Mouse (Mus musculus): Measurements from ENCODE around the gene Cacna1a. TPM values are rescaled to one million over a fixed set of nuclear protein-coding genes. Genes with fewer than 3 reads are reported as not detected.
A peak's percentile ranks its signal among the peaks of the same experiment; 100 is the strongest.

Gene Cacna1a
- total and polyA plus RNA-seq, 2 experiments from 2014 or later = 4.2 to 8.6 TPM

DNA sequence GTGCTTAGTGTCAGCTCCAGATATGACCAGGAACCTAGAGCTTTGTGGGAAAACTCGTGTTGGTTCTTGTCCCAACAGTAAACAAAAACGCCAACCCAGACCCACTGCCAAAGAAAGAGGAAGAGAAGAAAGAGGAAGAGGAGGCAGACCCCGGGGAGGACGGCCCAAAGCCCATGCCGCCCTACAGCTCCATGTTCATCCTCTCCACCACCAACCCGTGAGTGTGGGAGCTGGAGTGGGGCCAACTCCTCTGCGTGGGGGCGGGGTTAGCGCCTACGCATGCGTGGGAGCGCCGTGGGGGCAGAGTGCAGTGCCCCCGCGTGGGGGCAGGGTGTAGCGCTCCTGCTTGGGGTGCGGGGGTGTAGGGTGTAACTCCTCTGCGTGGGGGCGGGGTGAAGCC is 179.3 kb downstream of the Cacna1a start:
- no peak for ATAC-seq (ENCODE audit: insufficient read depth, low read depth)
- no peak for DNase-seq (ENCODE audit: low spot score)
- Histone ChIP-seq H3K9ac (replicated peaks; ENCODE audit: low read depth, low read length) (no peak overlapping the region), H3K36me3 (replicated peaks; ENCODE audit: control insufficient read depth, insufficient read depth, low read length) (no peaks in the 10 kb centered on the region), H3K9me3 (replicated peaks; ENCODE audit: control insufficient read depth, low read length) (no peaks in the 10 kb centered on the region), H3K27ac (ENCODE audit: low read depth) (no peak overlapping the region), H3K27me3 (ENCODE audit: control insufficient read depth, insufficient read depth, low read length) (peaks cover 25% of the 10 kb centered on the region), H3K4me3 (ENCODE audit: low read depth, low read length) (no peak overlapping the region), H3K4me2 (ENCODE audit: low read depth, low read length) (no peak overlapping the region), H3K4me1 (ENCODE audit: control insufficient read depth, insufficient read depth) (no peaks in the 10 kb centered on the region)
- 59% methylated on average over 19 of the region's 19 CpGs for WGBS
- no peak for TF ChIP-seq EP300 (IDR thresholded peaks at IDR 0.05; ENCODE audit: low read depth)
- no peak for TF ChIP-seq CTCF (IDR thresholded peaks at IDR 0.05; ENCODE audit: low read depth)

GRCm38 (mm10) chr8:84568737-84569136 is 180.5 kb downstream of the Cacna1a start:
- WGBS = 73% methylated on average over 8 of the region's 8 CpGs
- H3K27me3 ChIP-seq (ENCODE audit: control insufficient read depth, insufficient read depth, low read length) = peaks cover 25% of the 10 kb centered on the region
- H3K36me3 ChIP-seq (replicated peaks; ENCODE audit: control insufficient read depth, insufficient read depth, low read length) = no peaks in the 10 kb centered on the region
- DNase-seq (ENCODE audit: low spot score) (no peak), ATAC-seq (ENCODE audit: insufficient read depth, low read depth) (no peak)
- no peak for TF ChIP-seq CTCF (IDR thresholded peaks at IDR 0.05; ENCODE audit: low read depth)
- TF ChIP-seq EP300 (IDR thresholded peaks at IDR 0.05; ENCODE audit: low read depth) = no peak
- no peak overlapping the region for H3K9ac ChIP-seq (replicated peaks; ENCODE audit: low read depth, low read length)
- no peak overlapping the region for H3K4me2 ChIP-seq (ENCODE audit: low read depth, low read length)
- H3K4me1 ChIP-seq (ENCODE audit: control insufficient read depth, insufficient read depth) = no peaks in the 10 kb centered on the region
- H3K9me3 ChIP-seq (replicated peaks; ENCODE audit: control insufficient read depth, low read length) = no peaks in the 10 kb centered on the region
- H3K27ac ChIP-seq (ENCODE audit: low read depth) = no peak overlapping the region
- no peak overlapping the region for H3K4me3 ChIP-seq (ENCODE audit: low read depth, low read length)

DNA sequence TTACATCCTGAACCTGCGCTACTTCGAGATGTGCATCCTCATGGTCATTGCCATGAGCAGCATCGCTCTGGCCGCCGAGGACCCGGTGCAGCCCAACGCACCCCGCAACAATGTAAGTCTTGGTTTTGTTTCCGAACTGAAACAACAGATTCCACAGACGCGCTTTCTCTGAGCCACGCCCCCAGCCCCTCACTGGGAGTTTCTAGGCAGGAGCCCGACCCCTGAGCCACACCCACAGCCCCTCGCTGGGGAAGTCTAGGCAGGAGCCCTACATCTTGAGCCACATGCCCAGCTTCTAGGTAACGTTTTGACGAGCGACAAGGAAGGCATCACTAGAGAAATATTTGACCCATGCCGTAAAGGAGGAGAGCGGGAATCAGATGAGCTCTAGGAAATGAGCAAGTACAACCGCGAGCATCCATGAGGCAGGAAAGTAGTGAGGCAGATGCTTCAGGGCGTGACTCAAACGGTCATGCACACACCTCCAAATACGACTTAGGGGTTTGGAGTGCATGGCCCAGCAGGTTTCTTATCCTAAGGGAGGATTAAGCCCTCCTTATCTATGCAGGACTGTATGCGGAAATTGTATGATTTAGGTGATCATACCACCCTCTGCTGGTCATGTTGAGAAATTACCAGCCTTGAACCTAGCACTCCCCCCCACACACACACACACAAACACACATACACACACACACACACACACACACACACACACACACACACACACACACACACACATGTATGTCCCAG is 181.9 kb downstream of the Cacna1a start:
- ATAC-seq (ENCODE audit: insufficient read depth, low read depth) (no peak), DNase-seq (ENCODE audit: low spot score) (no peak)
- H3K36me3 ChIP-seq (replicated peaks; ENCODE audit: control insufficient read depth, insufficient read depth, low read length) = no peaks in the 10 kb centered on the region
- no peak overlapping the region for H3K9ac ChIP-seq (replicated peaks; ENCODE audit: low read depth, low read length)
- TF ChIP-seq EP300 (IDR thresholded peaks at IDR 0.05; ENCODE audit: low read depth) (no peak), CTCF (IDR thresholded peaks at IDR 0.05; ENCODE audit: low read depth) (peak; percentile 38)
- no peak overlapping the region for H3K27ac ChIP-seq (ENCODE audit: low read depth)
- no peaks in the 10 kb centered on the region for H3K4me1 ChIP-seq (ENCODE audit: control insufficient read depth, insufficient read depth)
- no peak overlapping the region for H3K4me3 ChIP-seq (ENCODE audit: low read depth, low read length)
- no peaks in the 10 kb centered on the region for H3K9me3 ChIP-seq (replicated peaks; ENCODE audit: control insufficient read depth, low read length)
- peaks cover 25% of the 10 kb centered on the region for H3K27me3 ChIP-seq (ENCODE audit: control insufficient read depth, insufficient read depth, low read length)
- WGBS = 31% methylated on average over 25 of the region's 25 CpGs
- no peak overlapping the region for H3K4me2 ChIP-seq (ENCODE audit: low read depth, low read length)

GRCm38 (mm10) chr8:84577432-84577831 is 189.2 kb downstream of the Cacna1a start:
- WGBS = 76% methylated on average over 4 of the region's 4 CpGs
- H3K4me3 ChIP-seq (ENCODE audit: low read depth, low read length) = no peak overlapping the region
- no peak overlapping the region for H3K4me2 ChIP-seq (ENCODE audit: low read depth, low read length)
- no peaks in the 10 kb centered on the region for H3K27me3 ChIP-seq (ENCODE audit: control insufficient read depth, insufficient read depth, low read length)
- no peak for DNase-seq (ENCODE audit: low spot score)
- H3K4me1 ChIP-seq (ENCODE audit: control insufficient read depth, insufficient read depth) = no peaks in the 10 kb centered on the region
- H3K27ac ChIP-seq (ENCODE audit: low read depth) = no peak overlapping the region
- H3K9ac ChIP-seq (replicated peaks; ENCODE audit: low read depth, low read length) = no peak overlapping the region
- H3K9me3 ChIP-seq (replicated peaks; ENCODE audit: control insufficient read depth, low read length) = no peaks in the 10 kb centered on the region
- TF ChIP-seq CTCF (IDR thresholded peaks at IDR 0.05; ENCODE audit: low read depth) (no peak), EP300 (IDR thresholded peaks at IDR 0.05; ENCODE audit: low read depth) (no peak)
- ATAC-seq (ENCODE audit: insufficient read depth, low read depth) = no peak
- no peaks in the 10 kb centered on the region for H3K36me3 ChIP-seq (replicated peaks; ENCODE audit: control insufficient read depth, insufficient read depth, low read length)

DNA sequence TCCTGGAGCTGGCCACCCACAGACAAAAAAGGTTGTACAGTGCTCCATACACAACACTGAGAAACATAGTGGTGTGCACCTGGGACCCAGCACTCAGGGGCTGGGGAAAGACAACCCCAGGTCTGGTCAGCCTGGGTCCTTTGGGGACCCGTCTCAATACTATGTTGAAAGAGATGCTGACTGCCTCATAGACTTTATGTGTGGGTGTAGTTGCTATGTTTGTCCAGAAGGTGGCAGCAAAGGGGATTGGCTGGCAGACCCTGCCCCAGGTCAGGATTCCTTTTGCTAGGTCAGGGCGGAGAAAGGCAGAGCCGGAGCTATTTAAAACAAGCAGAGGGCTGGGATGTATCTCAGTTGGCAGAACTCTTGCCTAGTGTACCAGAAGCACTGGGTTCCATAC is 191.4 kb downstream of the Cacna1a start:
- 12% methylated on average over 3 of the region's 3 CpGs for WGBS
- DNase-seq (ENCODE audit: low spot score) (peak; percentile 66), ATAC-seq (ENCODE audit: insufficient read depth, low read depth) (peak; percentile 47)
- H3K9ac ChIP-seq (replicated peaks; ENCODE audit: low read depth, low read length) = no peak overlapping the region
- no peak overlapping the region for H3K4me3 ChIP-seq (ENCODE audit: low read depth, low read length)
- H3K27ac ChIP-seq (ENCODE audit: low read depth) = no peak overlapping the region
- H3K36me3 ChIP-seq (replicated peaks; ENCODE audit: control insufficient read depth, insufficient read depth, low read length) = no peaks in the 10 kb centered on the region
- H3K9me3 ChIP-seq (replicated peaks; ENCODE audit: control insufficient read depth, low read length) = no peaks in the 10 kb centered on the region; the same call in 1 of the 2 replicates
- H3K4me1 ChIP-seq (ENCODE audit: control insufficient read depth, insufficient read depth) = no peaks in the 10 kb centered on the region
- TF ChIP-seq CTCF (IDR thresholded peaks at IDR 0.05; ENCODE audit: low read depth) = peak; percentile 85
- no peak for TF ChIP-seq EP300 (IDR thresholded peaks at IDR 0.05; ENCODE audit: low read depth)
- H3K4me2 ChIP-seq (ENCODE audit: low read depth, low read length) = no peak overlapping the region
- no peaks in the 10 kb centered on the region for H3K27me3 ChIP-seq (ENCODE audit: control insufficient read depth, insufficient read depth, low read length)

DNA sequence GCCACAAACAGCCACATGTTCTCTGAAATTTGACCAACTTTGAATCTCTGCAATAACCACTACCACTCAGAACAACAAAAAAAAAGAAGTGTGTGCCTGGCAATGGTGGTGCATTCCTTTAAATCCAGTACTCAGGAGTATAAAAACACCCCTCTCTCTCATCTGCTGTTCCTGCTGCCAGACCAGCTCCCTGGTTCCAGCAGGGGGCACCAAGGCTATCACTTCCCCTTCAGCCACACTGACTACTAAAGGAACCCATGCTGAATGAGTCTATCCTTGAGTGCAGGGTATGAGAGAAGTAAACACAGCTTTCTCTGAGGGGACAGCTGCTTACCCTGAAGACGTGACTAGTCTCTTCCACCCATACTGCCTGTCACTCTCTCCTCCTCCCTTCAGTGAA is 197.1 kb downstream of the Cacna1a start:
- 67% methylated on average over 1 of the region's 1 CpGs for WGBS
- DNase-seq (ENCODE audit: low spot score) = no peak
- TF ChIP-seq EP300 (IDR thresholded peaks at IDR 0.05; ENCODE audit: low read depth) (no peak), CTCF (IDR thresholded peaks at IDR 0.05; ENCODE audit: low read depth) (peak; percentile 22; the same call in 1 of the 2 replicates)
- Histone ChIP-seq H3K27ac (ENCODE audit: low read depth) (no peak overlapping the region), H3K9ac (replicated peaks; ENCODE audit: low read depth, low read length) (no peak overlapping the region), H3K4me2 (ENCODE audit: low read depth, low read length) (no peak overlapping the region), H3K4me3 (ENCODE audit: low read depth, low read length) (no peak overlapping the region), H3K4me1 (ENCODE audit: control insufficient read depth, insufficient read depth) (no peaks in the 10 kb centered on the region; the same call in 1 of the 2 replicates), H3K27me3 (ENCODE audit: control insufficient read depth, insufficient read depth, low read length) (no peaks in the 10 kb centered on the region), H3K9me3 (replicated peaks; ENCODE audit: control insufficient read depth, low read length) (no peaks in the 10 kb centered on the region; the same call in 1 of the 2 replicates), H3K36me3 (replicated peaks; ENCODE audit: control insufficient read depth, insufficient read depth, low read length) (no peaks in the 10 kb centered on the region)
- ATAC-seq (ENCODE audit: insufficient read depth, low read depth) = no peak
